Mouse (Mus musculus) thymus, postnatal 25 days (tissue): ENCODE data around the gene Fbxo9.
"Not testable (repeated sequence)": the region's sequence is repeated elsewhere in the genome, so short reads cannot be mapped to it uniquely, and the experiment has no call there.

ENCODE experiments used
- DNase-seq: peaks from one replicate; pipeline ENCODE4 v3.0.0; 2022

The Fbxo9 gene

GRCm38 (mm10) chr9:78108796-78109239, at the start of gene Fbxo9, which contains the start of gene Ick:
TSS of gene Fbxo9 (minus strand) at chr9:78109065.
TSS of gene Ick (plus strand) at chr9:78109192.
- peak; percentile 86 for DNase-seq

- no peak for DNase-seq
Observed at GRCm38 (mm10) chr9:78157221-78157620, 48.4 kb upstream of the Fbxo9 start.

- DNase-seq: no peak
Observed at GRCm38 (mm10) chr9:78154211-78154977, 45.5 kb upstream of the Fbxo9 start.

- not testable (repeated sequence) for DNase-seq
Observed at GRCm38 (mm10) chr9:78149770-78150169, 40.9 kb upstream of the Fbxo9 start.

- no peak for DNase-seq
Observed at GRCm38 (mm10) chr9:78148149-78148548, 39.3 kb upstream of the Fbxo9 start.

GRCm38 (mm10) chr9:78146627-78147026, 37.8 kb upstream of the Fbxo9 start:
- no peak for DNase-seq

GRCm38 (mm10) chr9:78146099-78146498, 37.2 kb upstream of the Fbxo9 start:
- no peak for DNase-seq

GRCm38 (mm10) chr9:78139463-78139862, 30.6 kb upstream of the Fbxo9 start:
- DNase-seq: no peak

- no peak for DNase-seq
Observed at GRCm38 (mm10) chr9:78138044-78138676, 29.3 kb upstream of the Fbxo9 start.

- DNase-seq: no peak
Observed at GRCm38 (mm10) chr9:78135658-78136057, 26.8 kb upstream of the Fbxo9 start.

- no peak for DNase-seq
Observed at GRCm38 (mm10) chr9:78126643-78127042, 17.8 kb upstream of the Fbxo9 start.

- no peak for DNase-seq
Observed at GRCm38 (mm10) chr9:78126007-78126406, 17.1 kb upstream of the Fbxo9 start.

GRCm38 (mm10) chr9:78124297-78124696, 15.4 kb upstream of the Fbxo9 start:
- no peak for DNase-seq

GRCm38 (mm10) chr9:78122939-78123712, 14.3 kb upstream of the Fbxo9 start:
- no peak for DNase-seq

GRCm38 (mm10) chr9:78121985-78122384, 13.1 kb upstream of the Fbxo9 start:
- DNase-seq: no peak

GRCm38 (mm10) chr9:78121358-78121757, 12.5 kb upstream of the Fbxo9 start:
- no peak for DNase-seq

- DNase-seq: no peak
Observed at GRCm38 (mm10) chr9:78117690-78118089, 8.8 kb upstream of the Fbxo9 start.

- DNase-seq: no peak
Observed at GRCm38 (mm10) chr9:78115746-78116145, 6.9 kb upstream of the Fbxo9 start.

GRCm38 (mm10) chr9:78113538-78113885, 4.6 kb upstream of the Fbxo9 start:
- no peak for DNase-seq

- DNase-seq: peak; percentile 96
Observed at GRCm38 (mm10) chr9:78112770-78113537, 4.1 kb upstream of the Fbxo9 start.

GRCm38 (mm10) chr9:78111456-78111855, 2.6 kb upstream of the Fbxo9 start:
- no peak for DNase-seq

- peak; percentile 16 for DNase-seq
Observed at GRCm38 (mm10) chr9:78109656-78110055, 791 bp upstream of the Fbxo9 start.
